Mouse (Mus musculus) testis, postnatal 10 days (tissue): ENCODE results near the gene Wnk1.

Experiments used
- DNase-seq: peaks from one replicate; pipeline ENCODE4 v3.0.0; 2021; ENCODE audit warnings: low spot score

Wnk1 gene

DNA sequence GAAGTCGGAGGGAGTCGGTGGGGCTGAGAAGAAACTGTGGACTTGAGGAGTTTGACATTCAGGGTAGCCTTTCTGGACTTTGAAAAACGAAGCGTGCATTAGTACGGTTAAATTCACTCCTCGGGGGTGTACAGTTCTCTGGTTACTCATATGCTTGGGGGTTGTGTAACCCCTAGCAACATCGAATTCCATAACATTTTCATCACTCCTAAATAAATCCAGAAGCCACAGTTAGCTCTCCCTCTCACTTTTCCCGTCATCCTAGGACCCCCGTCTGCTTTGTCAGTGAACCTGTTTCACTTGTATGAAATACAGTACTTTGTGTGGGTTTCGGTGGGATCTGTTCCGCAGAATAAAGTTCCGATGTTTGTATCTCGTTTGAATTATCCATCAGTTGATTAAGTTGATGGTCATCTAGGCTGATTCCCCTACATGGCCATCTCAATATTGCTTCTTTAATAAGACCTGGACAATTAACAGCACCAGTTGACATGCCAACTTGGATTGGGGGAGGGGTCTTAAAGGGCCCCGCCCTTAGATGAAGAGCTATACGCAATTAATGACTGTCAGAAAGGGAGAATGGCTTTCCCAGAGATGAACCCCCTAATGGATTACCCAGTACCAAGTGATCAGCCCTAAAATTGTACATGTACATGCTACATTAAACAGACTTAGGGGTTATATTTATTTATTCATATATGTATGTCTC lies 135.2 kb downstream of the Wnk1 start:
- DNase-seq, result no peak

DNA sequence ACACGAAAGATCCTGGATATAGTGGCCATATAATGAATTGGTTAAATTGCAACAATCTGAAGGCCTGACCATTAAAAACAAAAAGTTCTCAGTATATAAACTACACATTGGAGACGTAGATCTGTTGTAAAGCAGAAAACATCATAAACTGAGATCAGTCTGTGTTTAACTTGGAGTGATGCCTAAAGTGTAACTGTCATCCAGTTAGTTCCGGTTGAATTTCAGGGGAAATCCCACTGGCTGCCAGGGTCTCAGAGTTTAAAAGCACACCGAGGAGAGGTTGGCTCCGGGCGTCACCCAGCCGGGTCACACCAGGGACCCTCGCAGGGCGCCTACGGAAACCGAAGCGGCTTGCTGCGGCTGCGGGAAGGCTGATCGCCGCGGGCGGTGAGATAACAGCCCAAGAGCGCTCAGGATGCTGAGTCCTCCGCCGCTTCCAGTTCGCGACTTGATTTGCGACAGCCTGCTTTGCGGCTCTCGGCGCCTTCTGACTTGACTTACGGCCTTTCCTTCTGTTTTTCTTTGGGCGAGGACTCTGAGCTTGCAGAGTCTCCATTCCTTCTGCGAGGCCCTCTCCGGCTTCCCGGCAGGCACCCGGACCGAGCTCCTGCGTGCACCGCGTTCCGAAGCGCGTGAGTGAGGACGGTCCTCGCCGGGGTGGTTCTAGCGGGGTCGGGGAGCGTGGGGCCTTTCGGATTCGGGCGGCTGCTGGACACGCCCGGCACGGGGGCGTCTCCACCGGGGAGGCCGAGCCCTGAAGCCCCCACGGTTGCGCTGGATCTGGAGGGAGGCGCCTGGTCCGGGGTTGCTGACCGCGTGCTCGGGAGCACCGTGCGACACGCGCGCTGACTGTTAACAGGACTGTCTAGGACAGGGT lies 136.0 kb downstream of the Wnk1 start, which contains the start of gene Rad52:
Gene Rad52, plus strand, starts transcription at position 495 of the 877 bp plus-strand sequence.
- DNase-seq, result peak; percentile 89

DNA sequence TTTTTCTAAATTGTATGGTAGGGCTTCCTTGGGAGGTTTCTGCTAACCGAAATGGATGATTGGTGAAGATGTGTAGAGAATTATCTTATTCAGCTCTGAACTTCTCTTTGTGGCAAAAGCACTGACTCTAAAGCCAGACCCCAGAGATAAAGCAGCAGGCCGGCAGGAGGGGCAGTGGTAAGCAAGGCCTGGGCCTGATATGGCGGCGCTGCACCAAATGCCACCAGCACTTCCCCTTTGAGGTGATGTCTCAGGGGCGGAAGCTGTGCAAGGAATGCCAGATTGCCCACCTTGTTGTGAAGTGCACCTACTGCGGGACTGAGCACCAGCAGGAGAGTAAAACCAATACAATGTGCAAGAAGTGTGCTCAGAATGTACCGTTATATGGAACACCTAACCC lies 145.8 kb downstream of the Wnk1 start:
- no peak for DNase-seq

DNA sequence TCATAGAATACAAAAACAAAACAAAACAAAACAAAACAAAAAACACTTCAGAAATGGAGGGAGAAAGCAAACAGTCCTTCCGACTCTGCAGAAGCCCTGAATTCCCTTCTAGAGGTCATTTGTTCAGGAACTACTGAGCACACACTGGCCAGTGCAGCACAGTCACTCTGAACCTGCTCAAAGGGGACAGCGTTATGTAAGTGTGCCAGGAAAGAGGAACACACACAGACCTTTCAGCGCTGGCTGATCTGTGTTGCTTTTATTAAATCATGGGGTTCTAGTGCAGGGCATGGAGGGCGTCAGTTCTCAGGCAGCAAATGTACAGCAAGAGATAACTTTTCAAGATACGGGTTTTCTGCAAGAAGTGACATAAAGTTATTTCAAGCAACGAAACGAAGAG lies 155.3 kb downstream of the Wnk1 start:
- DNase-seq, result no peak
